Mouse (Mus musculus): ENCODE results near the gene B3gat2. TPM values are rescaled to one million over a fixed set of nuclear protein-coding genes. Genes with fewer than 3 reads are reported as not detected.

B3gat2 gene
- polyA plus RNA-seq, 1 experiment from 2014 or later, result 0.26 TPM

GRCm38 (mm10) chr1:23826887-23827758, 65.6 kb downstream of the B3gat2 start:
- no peaks in the 10 kb centered on the region for H3K9me3 ChIP-seq (ENCODE audit: control insufficient read depth)
- no peak overlapping the region for H3K9ac ChIP-seq (ENCODE audit: low read depth, low read length)
- H3K27me3 ChIP-seq (replicated peaks; ENCODE audit: control insufficient read depth, insufficient read depth, low read length), result no peaks in the 10 kb centered on the region
- no peak overlapping the region for H3K4me2 ChIP-seq (replicated peaks; ENCODE audit: low read depth)
- H3K27ac ChIP-seq (ENCODE audit: low read depth, low read length), result no peak overlapping the region
- no peaks in the 10 kb centered on the region for H3K36me3 ChIP-seq (ENCODE audit: control insufficient read depth, insufficient read depth)
- TF ChIP-seq CTCF (IDR thresholded peaks at IDR 0.05; ENCODE audit: low read depth), result peak; percentile 84
- no peak overlapping the region for H3K4me3 ChIP-seq (ENCODE audit: low read depth, low read length)
- ATAC-seq, result peak; percentile 64; the same call in 1 of the 2 replicates
- H3K4me1 ChIP-seq (replicated peaks; ENCODE audit: control insufficient read depth, insufficient read depth, low read length), result no peaks in the 10 kb centered on the region
- 34% methylated on average over 13 of the region's 13 CpGs for WGBS

GRCm38 (mm10) chr1:23834246-23834645, 72.7 kb downstream of the B3gat2 start:
- no peak for ATAC-seq
- H3K27ac ChIP-seq (ENCODE audit: low read depth, low read length), result no peak overlapping the region
- H3K9me3 ChIP-seq (ENCODE audit: control insufficient read depth), result no peaks in the 10 kb centered on the region
- no peaks in the 10 kb centered on the region for H3K4me1 ChIP-seq (replicated peaks; ENCODE audit: control insufficient read depth, insufficient read depth, low read length)
- no peaks in the 10 kb centered on the region for H3K27me3 ChIP-seq (replicated peaks; ENCODE audit: control insufficient read depth, insufficient read depth, low read length)
- no peak overlapping the region for H3K4me3 ChIP-seq (ENCODE audit: low read depth, low read length)
- 80% methylated on average over 7 of the region's 7 CpGs for WGBS
- no peak overlapping the region for H3K9ac ChIP-seq (ENCODE audit: low read depth, low read length)
- H3K4me2 ChIP-seq (replicated peaks; ENCODE audit: low read depth), result no peak overlapping the region
- no peak for TF ChIP-seq CTCF (IDR thresholded peaks at IDR 0.05; ENCODE audit: low read depth)
- H3K36me3 ChIP-seq (ENCODE audit: control insufficient read depth, insufficient read depth), result no peaks in the 10 kb centered on the region

DNA sequence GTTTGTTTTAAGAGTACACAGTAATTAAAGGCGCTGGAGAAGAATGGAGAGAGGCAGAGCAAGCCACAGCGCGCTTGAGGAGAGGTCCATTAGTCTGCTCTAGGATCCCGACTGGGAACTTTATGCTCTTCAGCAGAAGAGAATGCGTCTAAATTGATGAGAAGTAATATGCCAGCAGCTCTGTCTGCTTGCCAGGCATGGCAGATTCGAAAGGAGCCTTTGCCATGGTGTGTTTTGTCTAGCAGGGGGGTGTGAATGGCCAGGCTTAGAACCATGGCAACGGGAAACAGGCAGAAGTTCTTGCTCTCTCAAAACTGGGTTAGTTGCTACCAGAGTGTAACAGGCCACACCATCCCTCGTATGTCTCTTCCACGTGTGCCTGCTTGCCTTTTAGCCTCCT, 73.3 kb downstream of the B3gat2 start:
- no peak for ATAC-seq
- Histone ChIP-seq H3K4me3 (ENCODE audit: low read depth, low read length) (no peak overlapping the region), H3K27me3 (replicated peaks; ENCODE audit: control insufficient read depth, insufficient read depth, low read length) (no peaks in the 10 kb centered on the region), H3K4me1 (replicated peaks; ENCODE audit: control insufficient read depth, insufficient read depth, low read length) (no peaks in the 10 kb centered on the region), H3K9me3 (ENCODE audit: control insufficient read depth) (no peaks in the 10 kb centered on the region), H3K27ac (ENCODE audit: low read depth, low read length) (no peak overlapping the region), H3K36me3 (ENCODE audit: control insufficient read depth, insufficient read depth) (no peaks in the 10 kb centered on the region), H3K4me2 (replicated peaks; ENCODE audit: low read depth) (no peak overlapping the region), H3K9ac (ENCODE audit: low read depth, low read length) (no peak overlapping the region)
- TF ChIP-seq CTCF (IDR thresholded peaks at IDR 0.05; ENCODE audit: low read depth), result no peak
- 58% methylated on average over 9 of the region's 9 CpGs for whole genome bisulfite sequencing

GRCm38 (mm10) chr1:23836630-23837029, 75.1 kb downstream of the B3gat2 start:
- Histone ChIP-seq H3K4me2 (replicated peaks; ENCODE audit: low read depth) (no peak overlapping the region), H3K9ac (ENCODE audit: low read depth, low read length) (no peak overlapping the region), H3K27me3 (replicated peaks; ENCODE audit: control insufficient read depth, insufficient read depth, low read length) (no peaks in the 10 kb centered on the region), H3K27ac (ENCODE audit: low read depth, low read length) (no peak overlapping the region), H3K4me1 (replicated peaks; ENCODE audit: control insufficient read depth, insufficient read depth, low read length) (no peaks in the 10 kb centered on the region), H3K36me3 (ENCODE audit: control insufficient read depth, insufficient read depth) (no peaks in the 10 kb centered on the region), H3K9me3 (ENCODE audit: control insufficient read depth) (no peaks in the 10 kb centered on the region), H3K4me3 (ENCODE audit: low read depth, low read length) (no peak overlapping the region)
- no peak for TF ChIP-seq CTCF (IDR thresholded peaks at IDR 0.05; ENCODE audit: low read depth)
- 58% methylated on average over 4 of the region's 4 CpGs for WGBS
- ATAC-seq, result no peak

- no peaks in the 10 kb centered on the region for H3K4me1 ChIP-seq (replicated peaks; ENCODE audit: control insufficient read depth, insufficient read depth, low read length)
- H3K27ac ChIP-seq (ENCODE audit: low read depth, low read length), result no peak overlapping the region
- H3K27me3 ChIP-seq (replicated peaks; ENCODE audit: control insufficient read depth, insufficient read depth, low read length), result no peaks in the 10 kb centered on the region
- TF ChIP-seq CTCF (IDR thresholded peaks at IDR 0.05; ENCODE audit: low read depth), result no peak
- no peaks in the 10 kb centered on the region for H3K9me3 ChIP-seq (ENCODE audit: control insufficient read depth)
- H3K4me2 ChIP-seq (replicated peaks; ENCODE audit: low read depth), result no peak overlapping the region
- peaks cover 14% of the 10 kb centered on the region for H3K36me3 ChIP-seq (ENCODE audit: control insufficient read depth, insufficient read depth)
- no peak for ATAC-seq
- no peak overlapping the region for H3K4me3 ChIP-seq (ENCODE audit: low read depth, low read length)
- H3K9ac ChIP-seq (ENCODE audit: low read depth, low read length), result no peak overlapping the region
Observed at GRCm38 (mm10) chr1:23840924-23841323, 79.4 kb downstream of the B3gat2 start.

DNA sequence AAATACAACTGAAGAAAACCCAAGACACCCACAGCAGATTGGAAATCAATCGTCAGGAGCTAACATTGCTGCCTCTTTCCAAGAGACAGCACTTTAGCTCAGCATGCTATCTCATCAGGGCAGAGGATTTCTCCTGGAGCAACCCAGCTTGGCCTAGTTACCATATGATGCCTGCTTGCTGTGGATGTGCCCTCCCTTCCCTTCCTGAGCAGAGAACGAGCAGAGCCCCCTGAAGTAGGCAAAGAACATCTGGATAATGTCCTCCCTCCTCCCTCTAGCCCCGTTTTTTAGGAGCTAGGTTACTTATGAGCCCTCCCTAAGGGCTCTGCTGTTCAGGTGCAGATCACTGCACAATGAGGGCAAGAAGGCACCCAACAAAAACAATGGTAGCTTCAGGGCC, 81.1 kb downstream of the B3gat2 start:
- Histone ChIP-seq H3K36me3 (ENCODE audit: control insufficient read depth, insufficient read depth) (peaks cover 20% of the 10 kb centered on the region), H3K27me3 (replicated peaks; ENCODE audit: control insufficient read depth, insufficient read depth, low read length) (no peaks in the 10 kb centered on the region), H3K4me2 (replicated peaks; ENCODE audit: low read depth) (no peak overlapping the region), H3K9ac (ENCODE audit: low read depth, low read length) (no peak overlapping the region), H3K4me1 (replicated peaks; ENCODE audit: control insufficient read depth, insufficient read depth, low read length) (no peaks in the 10 kb centered on the region), H3K27ac (ENCODE audit: low read depth, low read length) (no peak overlapping the region), H3K9me3 (ENCODE audit: control insufficient read depth) (no peaks in the 10 kb centered on the region), H3K4me3 (ENCODE audit: low read depth, low read length) (no peak overlapping the region)
- TF ChIP-seq CTCF (IDR thresholded peaks at IDR 0.05; ENCODE audit: low read depth), result no peak
- no peak for ATAC-seq
- WGBS, result 73% methylated on average over 3 of the region's 3 CpGs
